Mouse (Mus musculus) cerebellum, postnatal 25 days (tissue): ENCODE data around the gene Prdm4.

Experiments
- DNase-seq, 2 experiments: peaks; one replicate each; pipeline ENCODE4 v3.0.0; 2021; ENCODE audit warnings: mixed read lengths in 2 of 2

Prdm4 gene

GRCm38 (mm10) chr10:85916498-85917309 lies at the start of gene Prdm4:
TSS of gene Prdm4 (minus strand) at chr10:85917142.
- peak; percentile 94 to 97 for DNase-seq

GRCm38 (mm10) chr10:85966476-85966875 lies 49.5 kb upstream of the Prdm4 start:
- DNase-seq = no peak

DNA sequence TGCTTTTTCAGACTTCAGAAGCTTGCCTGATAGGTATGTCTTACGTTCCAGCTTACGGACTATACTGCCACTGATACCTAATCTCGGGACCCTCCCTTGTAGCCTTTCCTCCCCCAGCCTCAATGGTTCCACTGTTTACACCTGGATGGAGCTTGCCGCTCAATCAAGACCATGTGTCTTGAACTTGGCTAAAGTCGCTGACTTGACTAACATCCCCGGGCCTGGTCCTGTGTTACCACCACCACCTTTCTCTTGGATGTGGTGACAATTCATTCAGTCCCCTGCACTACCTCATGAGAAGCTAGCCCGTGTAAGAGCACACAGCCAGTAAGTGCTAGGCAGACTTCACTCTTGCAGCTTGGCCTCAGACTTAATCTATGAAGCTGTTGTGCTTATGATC lies 47.4 kb upstream of the Prdm4 start:
- no peak for DNase-seq

GRCm38 (mm10) chr10:85962897-85963296 lies 46.0 kb upstream of the Prdm4 start:
- DNase-seq = no peak

DNA sequence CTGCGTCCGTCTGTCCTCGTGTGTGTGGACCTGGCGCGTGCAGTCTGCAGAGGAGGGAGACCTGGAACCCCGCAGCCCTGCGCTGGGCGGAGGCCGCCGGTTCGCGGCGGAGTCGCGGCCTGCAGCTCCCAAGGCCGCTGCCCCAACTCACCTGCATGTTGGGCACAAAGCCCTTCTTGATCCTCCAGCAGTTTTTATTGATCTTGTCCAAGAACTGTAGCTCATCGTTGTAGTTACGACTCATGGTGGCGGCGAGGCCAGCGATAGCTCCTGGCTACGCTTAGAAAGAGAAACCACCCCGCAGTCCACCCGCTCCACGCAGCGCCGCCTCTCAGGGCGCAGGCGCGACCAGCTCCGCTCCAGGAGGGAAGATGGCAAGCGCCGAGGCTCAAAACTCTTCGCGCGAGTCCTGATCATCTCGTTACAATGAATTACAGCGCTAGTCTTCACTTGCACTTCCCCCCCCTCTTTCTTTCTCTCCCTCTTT lies 40.6 kb upstream of the Prdm4 start, which contains the start of gene Rtcb:
Rtcb (minus strand) TSS at position 360 of the 487 bp plus-strand sequence.
- peak; percentile 99 to 100 for DNase-seq

GRCm38 (mm10) chr10:85956871-85957419 lies 40.0 kb upstream of the Prdm4 start:
- DNase-seq = peak; percentile 14 to 18

- DNase-seq = peak in 1 of 2 experiments; percentile 29
Observed at GRCm38 (mm10) chr10:85954429-85954828, 37.5 kb upstream of the Prdm4 start.

- peak in 1 of 2 experiments; percentile 15 for DNase-seq
Observed at GRCm38 (mm10) chr10:85953401-85953800, 36.5 kb upstream of the Prdm4 start.

GRCm38 (mm10) chr10:85951765-85952443 lies 35.0 kb upstream of the Prdm4 start:
- DNase-seq = no peak

DNA sequence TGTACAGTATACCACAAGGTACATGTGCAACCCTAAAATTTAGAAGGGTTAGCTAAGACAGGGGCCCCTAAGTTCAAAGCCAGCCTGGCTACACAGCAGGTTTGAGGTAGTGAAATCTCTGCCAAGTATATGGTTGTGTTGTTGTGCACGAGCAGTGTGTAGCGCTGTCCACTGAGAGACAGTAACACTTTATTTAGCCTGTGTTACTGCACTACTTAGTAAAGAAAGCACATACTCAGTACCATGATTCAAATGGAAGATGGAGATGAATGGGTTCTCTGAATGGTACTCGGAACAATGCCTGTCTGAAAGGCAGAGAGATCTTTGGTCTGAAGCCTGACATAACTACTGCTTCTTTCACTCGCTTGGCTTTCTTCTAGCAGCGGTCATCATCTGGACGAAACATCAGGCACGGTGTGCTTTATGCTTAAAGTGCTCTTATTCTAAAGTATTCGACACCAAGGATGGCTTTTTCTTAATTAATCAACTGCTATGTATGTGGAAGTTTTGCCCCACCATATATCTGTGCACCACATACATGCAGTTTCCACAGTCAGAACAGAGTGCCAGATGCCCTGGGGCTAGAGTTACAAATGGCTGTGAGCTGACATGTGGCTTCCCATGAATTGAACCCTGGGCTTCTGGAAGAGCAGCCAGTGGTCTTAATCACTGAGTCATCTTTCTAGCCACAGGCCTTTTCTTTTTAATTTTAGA lies 31.7 kb upstream of the Prdm4 start:
- DNase-seq = no peak

GRCm38 (mm10) chr10:85936280-85936965 lies 19.5 kb upstream of the Prdm4 start:
- DNase-seq = no peak

DNA sequence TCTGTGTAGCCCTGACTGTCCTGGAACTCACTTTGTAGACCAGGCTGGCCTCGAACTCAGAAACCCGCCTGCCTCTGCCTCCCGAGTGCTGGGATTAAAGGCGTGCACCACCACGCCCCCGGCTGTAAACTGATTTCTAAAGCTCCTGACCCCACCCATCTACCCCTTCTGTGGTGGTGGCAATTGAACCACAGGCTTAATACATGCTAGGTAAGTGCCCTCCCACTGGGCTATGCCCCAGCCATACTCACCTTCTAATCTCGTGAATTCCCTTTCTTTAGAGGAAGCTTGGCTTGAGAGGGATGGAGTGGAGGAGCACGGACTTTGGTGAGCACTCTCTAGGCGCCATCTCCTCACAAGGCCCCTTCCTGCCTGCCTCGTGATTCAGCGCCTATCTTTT lies 13.0 kb upstream of the Prdm4 start:
- no peak for DNase-seq

GRCm38 (mm10) chr10:85929208-85929591 lies 12.3 kb upstream of the Prdm4 start:
- DNase-seq = peak; percentile 33 to 34

DNA sequence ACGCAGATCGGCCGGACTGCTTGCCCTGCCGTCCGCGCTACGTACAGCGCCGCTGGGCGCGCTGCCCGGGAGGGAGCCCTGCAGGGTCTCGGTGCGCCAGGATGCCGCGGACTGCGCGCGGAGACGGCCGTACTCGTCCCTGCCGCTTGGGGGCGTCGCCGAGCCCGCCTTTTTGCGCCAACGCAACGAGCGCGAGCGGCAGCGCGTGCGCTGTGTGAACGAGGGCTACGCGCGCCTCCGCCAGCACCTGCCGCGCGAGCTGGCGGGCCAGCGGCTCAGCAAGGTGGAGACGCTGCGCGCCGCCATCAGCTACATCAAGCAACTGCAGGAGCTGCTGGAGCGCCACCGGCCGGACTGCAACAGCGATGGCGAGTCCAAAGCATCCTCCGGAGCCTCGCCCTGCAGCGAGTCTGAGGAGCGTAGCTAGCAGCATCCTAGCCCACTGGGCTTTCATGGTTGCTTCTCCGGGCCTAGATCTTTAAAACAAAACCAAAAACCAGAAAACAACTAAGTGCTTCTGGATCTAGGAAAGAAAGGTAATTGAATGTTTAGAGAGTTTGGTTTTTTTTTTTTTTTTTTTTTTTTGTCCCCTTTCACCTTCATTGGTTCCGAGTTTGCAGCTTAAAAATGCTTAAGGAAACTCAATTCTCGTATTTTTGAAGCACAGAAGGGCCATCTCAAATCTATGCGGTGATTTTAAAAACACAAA lies 11.7 kb upstream of the Prdm4 start:
- DNase-seq = peak; percentile 90 to 93

DNA sequence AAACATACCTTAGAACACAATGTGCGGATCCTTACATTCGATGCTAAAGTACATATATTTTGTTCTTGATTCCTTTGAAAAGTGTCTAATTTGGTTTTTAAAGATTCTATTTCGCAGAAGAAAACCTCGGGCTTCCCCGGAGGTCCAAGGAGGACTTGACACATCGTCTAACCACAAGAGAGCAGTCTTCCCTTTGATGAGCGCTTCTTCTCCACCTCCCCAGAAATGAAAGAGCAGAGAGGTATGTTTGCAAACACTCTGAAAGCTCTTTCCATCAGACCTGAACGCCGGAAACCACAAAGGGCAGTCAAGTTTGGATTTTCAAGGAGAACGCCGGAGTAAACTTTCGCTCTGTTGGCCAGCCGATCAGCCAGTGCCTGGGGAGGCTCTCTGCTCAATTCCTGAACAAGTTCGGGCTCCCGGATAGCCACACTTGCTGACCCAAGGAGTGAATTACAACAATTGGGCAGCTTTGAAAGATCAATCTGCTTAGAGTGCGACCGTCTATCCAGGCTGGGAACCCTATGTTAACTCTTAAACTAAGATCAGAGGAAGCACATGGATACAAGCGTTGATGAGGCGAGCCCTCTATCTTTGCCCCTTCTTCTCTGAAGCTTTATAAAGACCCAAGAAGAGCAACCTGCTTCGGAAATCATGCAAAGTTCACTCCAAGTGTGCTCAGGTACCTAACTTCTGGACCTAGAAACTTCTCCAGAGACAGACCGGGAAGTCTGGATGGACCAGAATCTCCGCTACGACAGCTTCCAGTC lies 10.9 kb upstream of the Prdm4 start, which contains the start of gene Ascl4:
Ascl4 (plus strand) TSS at position 6 of the 770 bp plus-strand sequence.
- peak; percentile 22 to 38 for DNase-seq

DNA sequence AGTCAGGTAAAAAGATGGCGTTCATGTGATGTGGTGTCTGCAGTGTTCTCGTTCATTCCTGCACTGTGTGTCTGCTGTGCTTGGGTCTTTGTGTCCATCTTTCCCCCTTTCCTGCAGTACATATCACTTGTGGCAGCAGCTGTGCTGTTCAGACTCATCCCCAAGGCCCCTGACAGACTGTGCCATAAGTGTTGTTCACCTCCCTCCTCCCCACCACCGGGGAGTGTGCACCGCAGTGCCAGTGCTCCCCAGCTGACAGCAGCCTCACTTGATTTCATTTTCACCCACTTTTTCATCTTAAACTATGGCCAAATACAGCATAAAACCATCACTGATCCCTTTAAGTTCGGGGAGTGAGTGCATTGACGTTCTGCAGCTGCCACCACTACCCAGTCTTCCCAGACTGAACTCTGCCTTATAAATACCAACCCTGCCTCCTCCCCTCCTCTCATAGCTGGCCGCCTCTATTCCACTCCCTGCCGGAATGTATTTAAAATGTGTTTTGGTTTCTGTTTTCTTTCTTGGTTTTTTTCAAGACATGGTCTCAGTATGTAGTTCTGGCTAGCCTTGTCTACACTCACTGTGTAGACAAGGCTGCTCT lies 37.0 kb downstream of the Prdm4 start:
- DNase-seq = no peak

GRCm38 (mm10) chr10:85875812-85876211 lies 41.1 kb downstream of the Prdm4 start:
- no peak for DNase-seq

DNA sequence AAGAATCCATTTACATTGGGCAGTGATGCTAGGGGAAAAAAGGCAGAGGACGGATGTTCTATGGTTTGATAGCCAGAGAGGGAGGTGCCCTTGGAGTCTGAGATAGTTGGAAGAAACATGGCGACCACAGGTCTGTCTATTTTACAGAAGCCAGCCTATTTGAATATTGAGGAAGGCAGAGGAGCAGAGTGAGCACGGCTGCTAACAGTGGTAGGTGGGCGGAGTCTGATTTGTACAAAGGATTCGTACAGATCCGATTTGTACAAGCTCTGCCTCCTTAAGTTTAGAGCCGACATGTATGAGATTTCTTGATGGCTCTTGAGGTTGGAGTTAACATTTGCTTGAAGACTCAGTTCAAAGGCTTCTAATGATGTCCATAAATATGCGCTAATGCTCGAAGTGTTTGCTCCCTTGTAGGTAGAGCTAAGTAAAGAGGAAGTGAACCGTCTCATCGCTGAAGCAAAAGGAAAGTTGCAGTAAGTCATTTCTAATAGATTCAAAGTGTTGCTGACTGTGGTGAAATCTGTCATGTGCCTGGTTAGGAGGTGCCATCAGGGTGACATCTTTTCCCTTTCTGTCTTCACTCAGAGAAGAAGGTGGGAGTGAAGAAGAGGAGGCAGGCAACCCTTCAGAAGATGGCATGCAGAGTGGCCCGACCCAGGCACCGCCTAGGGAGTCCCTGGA lies 42.9 kb downstream of the Prdm4 start:
- no peak for DNase-seq

- no peak for DNase-seq
Observed at GRCm38 (mm10) chr10:85872479-85872773, 44.5 kb downstream of the Prdm4 start.
